Mouse (Mus musculus): ENCODE measurements around the gene 1700001C19Rik. TPM values are rescaled to one million over a fixed set of nuclear protein-coding genes. Genes with fewer than 3 reads are reported as not detected.

The 1700001C19Rik gene
- polyA plus RNA-seq, 1 experiment from 2014 or later = 0.86 TPM

DNA sequence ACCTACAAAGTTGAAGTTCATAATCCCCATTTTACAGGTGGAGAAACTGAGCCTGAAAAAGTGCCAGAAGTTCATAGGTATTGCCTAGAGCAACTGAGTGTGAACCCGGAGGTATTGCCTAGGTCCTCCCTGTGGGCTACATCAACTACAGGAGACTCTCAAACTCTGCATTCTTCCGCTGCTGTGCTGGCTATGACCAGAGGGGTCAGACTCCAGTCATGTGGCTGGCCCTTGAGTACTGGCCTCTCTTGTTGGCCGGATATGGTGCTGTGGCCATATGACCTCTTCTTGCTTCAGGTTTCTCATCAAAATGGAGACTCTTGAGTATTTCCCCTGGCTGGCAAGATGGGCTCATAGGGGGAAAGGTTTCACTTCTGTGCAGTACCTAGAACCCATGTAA is 5.1 kb upstream of the 1700001C19Rik start:
- Histone ChIP-seq H3K27ac (ENCODE audit: low read length) (no peak overlapping the region), H3K4me3 (replicated peaks; ENCODE audit: low read length) (no peak overlapping the region), H3K9me3 (ENCODE audit: control insufficient read depth, low read length) (no peaks in the 10 kb centered on the region), H3K4me2 (ENCODE audit: low read length) (no peak overlapping the region), H3K4me1 (replicated peaks; ENCODE audit: control insufficient read depth, insufficient read depth, low read length) (peaks cover 5% of the 10 kb centered on the region; the same call in 1 of the 2 replicates), H3K27me3 (replicated peaks; ENCODE audit: control insufficient read depth, insufficient read depth, low read length) (peaks cover 19% of the 10 kb centered on the region), H3K36me3 (ENCODE audit: control insufficient read depth, insufficient read depth) (no peaks in the 10 kb centered on the region), H3K9ac (replicated peaks; ENCODE audit: low read depth, low read length) (no peak overlapping the region)
- ATAC-seq = no peak
- WGBS = 83% methylated on average over 3 of the region's 3 CpGs

DNA sequence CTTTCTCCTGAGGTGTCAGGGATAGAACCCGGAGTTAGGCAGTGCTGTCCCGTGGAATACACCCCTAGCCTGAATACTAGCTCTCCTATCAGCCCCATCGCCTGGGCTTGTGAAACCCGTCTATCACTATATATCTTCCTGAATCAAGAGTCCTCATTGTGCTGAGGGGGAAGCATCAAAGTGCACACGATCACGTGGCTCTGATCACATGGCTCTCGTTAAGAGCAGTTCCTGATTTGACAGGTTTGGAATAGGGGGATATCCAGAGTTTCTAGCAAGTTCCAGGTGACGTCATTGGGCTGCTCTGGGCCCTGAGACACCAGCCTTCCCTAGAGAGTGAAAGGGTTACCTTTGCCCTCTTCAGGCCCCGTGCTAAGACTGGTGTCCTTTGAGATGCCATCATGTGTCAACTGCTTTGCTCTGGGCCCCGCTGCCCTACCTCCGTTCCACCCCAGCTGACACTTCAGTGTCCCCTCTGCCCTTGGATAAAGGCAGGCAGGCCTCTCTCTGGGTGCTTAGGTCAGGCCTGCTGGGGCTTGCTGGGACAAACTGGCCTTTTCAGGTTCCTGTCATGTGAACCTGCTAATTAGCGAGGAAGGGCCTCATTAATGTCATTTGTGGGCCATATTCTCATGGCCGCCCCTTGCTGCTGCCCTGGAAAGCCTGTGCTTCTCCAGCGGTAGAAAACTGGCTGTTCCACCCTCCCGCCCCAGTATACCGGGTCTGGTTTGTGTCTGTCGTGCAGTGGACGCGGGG is 4.3 kb upstream of the 1700001C19Rik start:
- Histone ChIP-seq H3K27ac (ENCODE audit: low read length) (no peak overlapping the region), H3K4me3 (replicated peaks; ENCODE audit: low read length) (no peak overlapping the region), H3K9ac (replicated peaks; ENCODE audit: low read depth, low read length) (no peak overlapping the region), H3K27me3 (replicated peaks; ENCODE audit: control insufficient read depth, insufficient read depth, low read length) (peaks cover 27% of the 10 kb centered on the region), H3K4me1 (replicated peaks; ENCODE audit: control insufficient read depth, insufficient read depth, low read length) (peaks cover 12% of the 10 kb centered on the region), H3K9me3 (ENCODE audit: control insufficient read depth, low read length) (no peaks in the 10 kb centered on the region), H3K36me3 (ENCODE audit: control insufficient read depth, insufficient read depth) (no peaks in the 10 kb centered on the region), H3K4me2 (ENCODE audit: low read length) (no peak overlapping the region)
- no peak for ATAC-seq
- 53% methylated on average over 19 of the region's 19 CpGs for WGBS

DNA sequence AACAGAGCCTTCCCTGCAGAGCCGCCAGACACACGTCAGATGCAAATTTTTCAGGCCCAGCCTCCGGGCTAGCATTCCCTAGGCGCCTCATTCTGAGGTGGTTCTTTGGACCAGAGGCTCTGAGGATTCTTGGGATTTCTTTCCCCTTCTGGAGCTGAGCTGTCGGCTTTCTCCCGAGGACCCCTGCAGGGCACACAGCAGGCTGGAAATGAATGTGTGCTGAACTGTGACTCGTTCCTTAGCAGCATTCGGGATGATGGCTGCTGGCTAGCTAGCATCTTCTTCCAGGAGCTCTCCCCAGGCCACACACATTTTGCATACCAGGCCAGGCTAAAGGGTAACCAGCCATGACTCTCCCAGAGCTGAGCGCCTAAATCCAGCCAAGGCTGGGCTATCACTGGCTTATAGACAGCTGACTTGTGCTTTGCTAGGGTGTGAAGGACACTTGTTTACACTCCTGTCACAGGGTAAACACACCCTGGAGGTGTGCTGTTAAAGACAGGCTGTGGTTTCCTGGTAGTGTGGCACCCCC is 3.2 kb upstream of the 1700001C19Rik start:
- no peak for ATAC-seq
- no peak overlapping the region for H3K4me3 ChIP-seq (replicated peaks; ENCODE audit: low read length)
- WGBS = 8% methylated on average over 9 of the region's 9 CpGs
- peaks cover 37% of the 10 kb centered on the region for H3K27me3 ChIP-seq (replicated peaks; ENCODE audit: control insufficient read depth, insufficient read depth, low read length)
- H3K4me2 ChIP-seq (ENCODE audit: low read length) = no peak overlapping the region
- peaks cover 15% of the 10 kb centered on the region for H3K4me1 ChIP-seq (replicated peaks; ENCODE audit: control insufficient read depth, insufficient read depth, low read length)
- no peaks in the 10 kb centered on the region for H3K36me3 ChIP-seq (ENCODE audit: control insufficient read depth, insufficient read depth)
- no peaks in the 10 kb centered on the region for H3K9me3 ChIP-seq (ENCODE audit: control insufficient read depth, low read length)
- H3K27ac ChIP-seq (ENCODE audit: low read length) = no peak overlapping the region
- H3K9ac ChIP-seq (replicated peaks; ENCODE audit: low read depth, low read length) = 0 out of 2 replicates have a peak overlapping the region, but pooled peaks have one; percentile 13

DNA sequence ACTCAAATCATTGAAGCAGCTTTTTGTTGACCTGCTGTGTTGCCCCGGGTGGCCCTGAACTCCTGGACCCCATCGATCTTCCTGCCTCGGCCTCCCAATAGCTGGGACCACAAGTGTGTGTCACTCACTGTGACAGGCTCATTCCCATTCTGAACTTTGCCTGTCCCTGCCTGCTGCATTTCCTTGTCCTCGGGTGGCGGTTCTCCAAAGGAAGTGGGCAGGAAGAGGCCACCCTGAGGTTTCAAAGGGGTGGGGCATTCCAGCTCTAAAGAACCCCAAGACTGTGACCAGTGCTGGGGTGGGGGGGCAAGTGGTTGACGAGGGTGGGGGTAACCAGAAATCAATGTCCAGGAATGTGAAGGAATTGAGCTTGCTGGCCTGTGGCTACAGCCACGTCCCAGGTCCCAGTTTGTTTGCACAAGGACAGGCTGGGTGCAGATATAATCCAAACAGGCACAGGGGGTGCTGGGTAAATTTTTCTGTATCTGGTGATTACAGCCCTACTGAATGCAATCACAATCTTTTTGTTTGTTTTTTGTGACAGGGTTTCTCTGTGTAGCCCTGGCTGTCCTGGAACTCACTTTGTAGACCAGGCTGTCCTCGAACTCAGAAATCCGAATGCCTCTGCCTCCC is 2.3 kb upstream of the 1700001C19Rik start:
- H3K4me2 ChIP-seq (ENCODE audit: low read length) = no peak overlapping the region
- H3K4me3 ChIP-seq (replicated peaks; ENCODE audit: low read length) = no peak overlapping the region
- H3K27ac ChIP-seq (ENCODE audit: low read length) = no peak overlapping the region
- no peaks in the 10 kb centered on the region for H3K36me3 ChIP-seq (ENCODE audit: control insufficient read depth, insufficient read depth)
- H3K27me3 ChIP-seq (replicated peaks; ENCODE audit: control insufficient read depth, insufficient read depth, low read length) = peaks cover 42% of the 10 kb centered on the region
- ATAC-seq = no peak
- no peak overlapping the region for H3K9ac ChIP-seq (replicated peaks; ENCODE audit: low read depth, low read length)
- H3K9me3 ChIP-seq (ENCODE audit: control insufficient read depth, low read length) = no peaks in the 10 kb centered on the region
- WGBS = 48% methylated on average over 9 of the region's 9 CpGs
- H3K4me1 ChIP-seq (replicated peaks; ENCODE audit: control insufficient read depth, insufficient read depth, low read length) = peaks cover 15% of the 10 kb centered on the region

DNA sequence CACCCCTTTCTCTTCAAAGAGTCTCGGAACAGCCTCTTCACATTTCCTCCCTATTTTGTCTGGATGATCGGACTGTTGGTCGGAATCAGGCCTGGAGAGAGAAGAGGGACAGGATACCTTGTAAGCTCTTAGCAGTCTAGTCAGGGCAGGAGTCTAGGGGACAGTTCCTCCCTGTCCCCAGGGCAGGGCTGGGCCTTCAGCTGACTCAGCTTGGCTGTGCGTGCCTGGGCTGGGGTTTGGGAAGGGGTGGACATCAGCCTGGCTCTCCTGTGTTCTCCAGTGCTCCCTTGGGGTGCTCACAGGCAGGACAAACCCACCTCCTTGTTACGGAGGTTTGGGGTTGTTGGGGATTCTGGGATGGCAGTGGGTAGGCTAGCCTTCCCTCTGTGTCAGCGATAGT is 1.4 kb upstream of the 1700001C19Rik start:
- H3K4me1 ChIP-seq (replicated peaks; ENCODE audit: control insufficient read depth, insufficient read depth, low read length) = peaks cover 15% of the 10 kb centered on the region
- no peak overlapping the region for H3K9ac ChIP-seq (replicated peaks; ENCODE audit: low read depth, low read length)
- H3K4me3 ChIP-seq (replicated peaks; ENCODE audit: low read length) = no peak overlapping the region
- H3K4me2 ChIP-seq (ENCODE audit: low read length) = no peak overlapping the region
- no peaks in the 10 kb centered on the region for H3K36me3 ChIP-seq (ENCODE audit: control insufficient read depth, insufficient read depth)
- peaks cover 42% of the 10 kb centered on the region for H3K27me3 ChIP-seq (replicated peaks; ENCODE audit: control insufficient read depth, insufficient read depth, low read length)
- H3K9me3 ChIP-seq (ENCODE audit: control insufficient read depth, low read length) = no peaks in the 10 kb centered on the region
- no peak for ATAC-seq
- no peak overlapping the region for H3K27ac ChIP-seq (ENCODE audit: low read length)
- 69% methylated on average over 6 of the region's 6 CpGs for WGBS

DNA sequence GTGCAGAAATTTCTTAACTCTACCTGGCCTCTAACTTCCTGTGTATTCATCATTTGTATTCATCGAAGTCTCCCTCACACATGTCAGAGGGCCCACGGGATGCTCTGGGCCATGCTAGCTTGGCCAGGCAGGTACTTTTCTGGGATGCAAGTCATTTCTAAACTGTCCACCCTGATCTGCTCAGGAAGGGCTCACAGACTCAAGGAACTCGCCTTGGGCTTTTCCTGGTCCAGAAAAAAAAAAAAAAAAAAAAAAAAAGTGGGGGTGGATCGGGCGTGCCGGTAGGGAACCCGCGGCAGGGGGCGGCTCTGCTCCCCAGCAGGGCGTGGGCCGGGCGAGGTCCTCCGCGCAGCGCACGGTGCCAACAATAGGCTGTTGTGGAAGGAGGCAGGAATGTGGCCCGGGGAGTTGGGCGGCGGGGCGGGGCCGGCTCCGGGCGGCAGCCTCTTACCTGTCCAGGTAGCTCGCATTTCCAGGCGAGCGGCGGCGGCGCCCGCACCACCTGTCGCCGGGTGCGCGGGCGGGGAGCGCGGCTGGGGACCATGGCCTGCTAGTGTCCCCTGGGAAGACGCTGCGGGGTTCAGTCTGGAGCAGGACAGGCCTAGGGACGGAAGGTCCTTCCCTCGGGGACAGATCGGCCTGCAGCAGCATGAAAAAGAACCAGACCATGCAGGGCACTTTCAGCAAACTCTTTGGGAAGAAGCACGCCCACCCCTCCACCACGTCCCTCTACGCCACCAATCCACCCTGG is 845 bp downstream of the 1700001C19Rik start, which contains the start of gene AI661453:
Gene AI661453, plus strand, starts transcription at position 460 of the 751 bp plus-strand sequence.
- H3K36me3 ChIP-seq (ENCODE audit: control insufficient read depth, insufficient read depth) = no peaks in the 10 kb centered on the region
- peaks cover 42% of the 10 kb centered on the region for H3K27me3 ChIP-seq (replicated peaks; ENCODE audit: control insufficient read depth, insufficient read depth, low read length)
- H3K9me3 ChIP-seq (ENCODE audit: control insufficient read depth, low read length) = no peaks in the 10 kb centered on the region
- peak within 1 kb of the TSS; percentile 60 for H3K4me2 ChIP-seq (ENCODE audit: low read length)
- H3K9ac ChIP-seq (replicated peaks; ENCODE audit: low read depth, low read length) = peak within 1 kb of the TSS; percentile 36; the same call in 1 of the 2 replicates
- whole genome bisulfite sequencing = 2% methylated on average over 45 of the region's 45 CpGs
- no peak for ATAC-seq
- no peak within 1 kb of the TSS for H3K27ac ChIP-seq (ENCODE audit: low read length)
- H3K4me3 ChIP-seq (replicated peaks; ENCODE audit: low read length) = peak within 1 kb of the TSS; percentile 38
- H3K4me1 ChIP-seq (replicated peaks; ENCODE audit: control insufficient read depth, insufficient read depth, low read length) = peaks cover 15% of the 10 kb centered on the region

DNA sequence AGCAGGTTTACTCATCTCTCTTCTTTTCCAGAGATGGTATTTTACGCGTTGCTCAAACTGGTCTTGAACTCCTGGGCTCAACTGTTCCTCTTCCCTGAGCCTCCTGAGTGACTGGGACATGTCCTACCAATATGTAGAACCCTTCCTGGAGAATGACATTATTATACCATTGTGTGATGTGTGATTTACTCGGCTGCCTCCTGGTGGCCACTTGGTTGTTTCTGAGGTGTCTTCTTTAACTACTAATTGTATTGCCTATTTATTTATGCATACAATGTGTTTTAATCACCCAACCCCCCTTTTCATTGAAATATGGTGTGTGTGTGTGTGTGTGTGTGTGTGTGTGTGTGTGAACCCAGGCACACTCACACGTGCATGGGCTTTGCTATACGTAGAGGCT is 6.4 kb downstream of the 1700001C19Rik start:
- H3K27ac ChIP-seq (ENCODE audit: low read length) = no peak overlapping the region
- no peak for ATAC-seq
- H3K27me3 ChIP-seq (replicated peaks; ENCODE audit: control insufficient read depth, insufficient read depth, low read length) = peaks cover 8% of the 10 kb centered on the region; the same call in 1 of the 2 replicates
- no peak overlapping the region for H3K4me2 ChIP-seq (ENCODE audit: low read length)
- H3K4me1 ChIP-seq (replicated peaks; ENCODE audit: control insufficient read depth, insufficient read depth, low read length) = no peaks in the 10 kb centered on the region
- no peak overlapping the region for H3K4me3 ChIP-seq (replicated peaks; ENCODE audit: low read length)
- no peak overlapping the region for H3K9ac ChIP-seq (replicated peaks; ENCODE audit: low read depth, low read length)
- no peaks in the 10 kb centered on the region for H3K36me3 ChIP-seq (ENCODE audit: control insufficient read depth, insufficient read depth)
- WGBS = 72% methylated on average over 5 of the region's 5 CpGs
- H3K9me3 ChIP-seq (ENCODE audit: control insufficient read depth, low read length) = no peaks in the 10 kb centered on the region

DNA sequence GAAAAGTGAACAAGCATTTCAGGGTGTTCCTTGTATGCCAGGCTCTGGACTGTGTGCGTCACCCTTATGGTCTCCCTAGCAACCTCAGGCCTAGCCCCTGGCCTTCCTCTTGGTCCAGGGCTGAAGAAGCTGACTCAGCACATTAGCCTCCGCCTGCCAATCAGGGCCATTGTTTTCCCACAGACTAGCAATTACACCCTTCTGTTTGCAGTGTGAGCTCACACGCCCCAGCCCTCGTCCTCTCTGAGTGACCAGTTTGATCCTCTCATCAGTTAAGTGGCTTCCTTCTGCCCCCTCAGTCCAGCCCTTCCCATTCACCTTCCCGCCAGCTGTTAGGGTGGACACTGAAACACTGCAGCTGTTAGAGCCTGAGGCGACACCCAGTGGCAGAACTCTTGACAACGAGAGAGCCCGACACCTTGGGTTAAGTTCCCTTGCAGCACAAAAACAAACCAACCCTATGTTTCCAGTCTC is 8.3 kb downstream of the 1700001C19Rik start:
- Histone ChIP-seq H3K27ac (ENCODE audit: low read length) (no peak overlapping the region), H3K9ac (replicated peaks; ENCODE audit: low read depth, low read length) (no peak overlapping the region), H3K27me3 (replicated peaks; ENCODE audit: control insufficient read depth, insufficient read depth, low read length) (no peaks in the 10 kb centered on the region), H3K9me3 (ENCODE audit: control insufficient read depth, low read length) (no peaks in the 10 kb centered on the region), H3K4me1 (replicated peaks; ENCODE audit: control insufficient read depth, insufficient read depth, low read length) (no peaks in the 10 kb centered on the region), H3K4me2 (ENCODE audit: low read length) (no peak overlapping the region), H3K4me3 (replicated peaks; ENCODE audit: low read length) (no peak overlapping the region), H3K36me3 (ENCODE audit: control insufficient read depth, insufficient read depth) (no peaks in the 10 kb centered on the region)
- ATAC-seq = peak; percentile 33; the same call in 1 of the 2 replicates
- WGBS = 3% methylated on average over 8 of the region's 8 CpGs

DNA sequence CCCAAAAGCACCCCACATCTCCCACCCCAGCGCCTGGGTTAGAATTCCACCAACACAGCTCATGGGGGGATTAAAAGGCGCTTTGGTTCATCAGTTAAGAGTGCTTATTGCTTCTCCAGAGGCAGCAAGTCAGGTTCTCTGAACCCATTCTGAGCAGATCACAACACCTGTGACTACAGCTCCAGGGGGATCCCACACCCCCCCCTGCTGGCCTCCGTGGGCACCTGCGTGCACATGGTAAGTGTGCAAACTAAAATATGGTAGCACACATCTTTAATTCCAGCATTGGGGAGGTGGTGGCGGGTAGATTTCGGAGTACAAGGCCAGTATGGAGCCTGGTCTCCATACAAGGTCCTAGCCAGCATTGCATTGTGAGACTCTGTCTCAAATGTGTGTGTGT is 9.9 kb downstream of the 1700001C19Rik start:
- no peak overlapping the region for H3K27ac ChIP-seq (ENCODE audit: low read length)
- no peaks in the 10 kb centered on the region for H3K9me3 ChIP-seq (ENCODE audit: control insufficient read depth, low read length)
- H3K27me3 ChIP-seq (replicated peaks; ENCODE audit: control insufficient read depth, insufficient read depth, low read length) = no peaks in the 10 kb centered on the region
- 69% methylated on average over 6 of the region's 6 CpGs for WGBS
- no peak overlapping the region for H3K9ac ChIP-seq (replicated peaks; ENCODE audit: low read depth, low read length)
- no peaks in the 10 kb centered on the region for H3K36me3 ChIP-seq (ENCODE audit: control insufficient read depth, insufficient read depth)
- no peak for ATAC-seq
- no peaks in the 10 kb centered on the region for H3K4me1 ChIP-seq (replicated peaks; ENCODE audit: control insufficient read depth, insufficient read depth, low read length)
- no peak overlapping the region for H3K4me2 ChIP-seq (ENCODE audit: low read length)
- H3K4me3 ChIP-seq (replicated peaks; ENCODE audit: low read length) = no peak overlapping the region

Data from forebrain, embryonic 16.5 days (tissue).